Mouse (Mus musculus) heart, adult 8-10 months (tissue): ENCODE data around the gene Tanc2. TPM values are rescaled to one million over a fixed set of nuclear protein-coding genes. Genes with fewer than 3 reads are reported as not detected.

ENCODE experiments used
- DNase-seq: peaks from one replicate; pipeline ENCODE4 v3.0.0; 2022; ENCODE audit warnings: low spot score
- total RNA-seq, 4 experiments: library from RNA; stranded (reverse); gene quantifications; 2 replicates each; pipeline ENCODE4 v1.2.4; 2022

Tanc2 gene
- total RNA-seq: 10 to 100 TPM; 10.3 to 15.8 (median 12.1) TPM

DNA sequence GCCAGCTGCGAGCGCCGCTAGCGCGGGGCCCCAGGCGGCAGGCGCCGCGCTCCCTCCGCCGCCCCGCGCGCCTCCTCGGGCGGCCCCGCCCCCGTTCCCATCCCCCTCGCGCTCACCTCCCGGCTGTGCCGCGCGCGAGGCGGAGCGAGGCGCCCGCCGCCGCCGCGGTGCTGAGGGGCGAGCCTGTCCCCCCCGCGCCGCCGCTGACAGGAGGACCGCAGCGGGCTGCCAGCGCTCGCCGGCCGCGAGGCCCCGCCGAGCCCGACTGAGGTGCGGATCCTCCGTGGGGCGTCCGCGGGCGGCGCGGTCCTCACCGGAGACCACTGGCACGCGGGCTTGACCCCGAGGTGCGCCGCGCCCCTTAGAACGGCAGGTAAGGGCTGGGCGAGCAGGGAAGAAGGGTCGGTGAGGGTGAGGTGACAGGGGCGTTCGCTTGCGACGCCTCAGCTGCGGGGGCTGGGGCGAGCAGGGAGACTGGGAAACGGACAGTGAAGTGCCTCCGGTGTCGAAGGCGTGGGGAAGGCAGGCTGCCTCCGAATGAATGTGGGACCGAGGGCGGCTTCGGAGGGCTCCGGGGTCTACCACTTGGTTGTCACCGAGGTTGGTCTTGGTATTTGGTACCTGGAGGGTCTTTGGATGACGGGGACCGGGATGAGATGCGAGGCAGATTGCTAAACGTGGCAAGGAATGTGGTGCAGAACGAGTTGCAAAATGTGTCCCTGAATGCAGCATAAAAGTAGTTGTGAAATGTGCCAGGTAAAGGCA lies at the start of gene Tanc2:
Gene Tanc2, plus strand, starts transcription at position 110 of the 765 bp plus-strand sequence.
- DNase-seq: peak; percentile 13

DNA sequence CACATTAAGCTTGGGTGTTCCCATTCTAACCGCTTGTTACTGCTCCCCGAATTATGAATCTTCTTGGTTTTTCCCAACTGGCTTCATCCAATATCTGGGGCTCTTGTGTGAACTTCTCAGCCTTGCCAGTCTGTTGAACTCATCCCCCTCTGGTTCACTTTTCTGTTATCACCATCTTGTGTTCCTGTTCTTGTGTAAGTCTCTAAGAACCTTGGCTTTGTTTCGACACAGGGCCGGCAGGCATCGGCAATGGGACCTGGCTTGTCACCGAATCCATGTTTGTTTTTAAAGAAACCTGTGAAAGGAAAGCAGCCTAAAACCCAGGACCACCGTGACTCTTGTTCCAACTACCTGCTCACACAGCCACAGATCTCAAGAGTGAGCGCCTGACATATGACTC lies 49.0 kb upstream of the Tanc2 start:
- DNase-seq: no peak

DNA sequence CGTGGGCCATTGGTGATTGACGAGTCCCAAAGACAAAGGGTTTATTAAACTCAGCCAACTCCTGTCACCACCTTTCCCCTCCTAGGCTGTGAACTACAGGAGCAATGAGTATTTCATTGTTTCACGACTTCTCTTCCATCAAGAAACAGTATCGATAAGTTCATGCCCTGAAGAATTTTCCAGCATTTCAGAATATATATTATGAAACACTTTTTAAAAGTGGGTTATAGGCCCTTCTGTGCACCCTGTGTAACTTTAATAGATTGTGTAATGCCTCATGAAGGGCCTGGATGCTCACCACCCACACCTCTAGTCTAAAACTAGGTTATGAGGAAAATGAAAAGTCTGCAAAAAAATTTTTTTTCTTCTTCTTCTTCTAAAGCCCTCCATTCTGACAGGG lies 48.4 kb upstream of the Tanc2 start:
- DNase-seq: no peak

DNA sequence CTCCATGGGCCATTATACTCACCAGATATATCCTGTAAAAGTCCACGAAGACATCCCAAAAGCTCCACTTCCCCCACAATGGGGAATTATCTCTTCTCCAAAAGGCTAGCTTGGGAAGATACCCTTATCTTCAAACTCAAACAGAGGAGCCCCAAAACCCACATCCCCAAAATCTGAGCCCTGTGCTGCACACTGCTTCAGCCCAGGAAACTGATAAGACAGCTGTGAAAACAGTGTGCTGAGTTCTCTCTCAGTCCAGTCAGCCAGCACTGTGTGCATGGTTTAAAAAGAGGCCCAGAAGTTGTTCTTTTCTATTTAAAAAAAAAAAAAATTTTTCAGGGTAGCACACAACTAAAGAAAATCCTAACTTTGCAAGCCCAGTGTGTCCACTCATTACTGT lies 47.7 kb upstream of the Tanc2 start:
- DNase-seq: no peak

DNA sequence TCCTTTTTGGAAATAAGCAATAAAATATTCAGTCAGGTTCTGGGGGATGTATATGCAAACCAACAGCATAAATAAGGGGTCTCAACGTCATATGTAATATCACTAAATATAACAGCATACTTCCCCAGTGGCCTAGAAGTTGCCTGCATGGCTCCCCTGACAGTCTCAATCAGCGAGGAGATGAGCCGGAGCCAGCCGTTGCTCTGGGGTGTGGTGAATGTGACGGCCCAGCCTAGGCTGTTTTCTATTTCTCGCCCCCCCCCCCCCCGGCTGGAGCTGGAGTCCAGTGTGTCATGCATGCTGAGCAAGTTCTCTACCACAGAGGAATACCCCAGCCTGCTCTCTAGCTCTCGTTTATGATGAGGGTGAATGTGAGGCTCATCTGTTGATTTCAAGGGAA lies 44.0 kb upstream of the Tanc2 start:
- DNase-seq: no peak

DNA sequence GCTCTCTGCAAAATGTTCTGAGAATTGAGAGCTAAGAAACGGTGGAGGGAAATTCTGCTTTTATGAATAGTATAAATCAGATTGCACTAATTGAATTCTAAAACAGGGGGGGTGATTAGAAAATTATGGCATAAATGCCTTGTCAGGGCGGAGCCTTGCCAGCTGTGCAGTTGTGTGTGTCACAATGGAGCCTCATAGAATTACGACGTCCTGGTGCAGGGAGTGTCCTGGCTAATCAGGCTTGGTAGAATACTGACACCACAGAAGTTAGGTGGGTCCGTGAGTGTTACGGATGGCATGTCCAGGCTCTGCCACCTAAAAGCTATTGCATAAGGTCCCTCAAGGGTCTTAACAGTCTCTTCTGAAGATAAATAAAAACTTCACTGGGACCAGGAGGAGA lies 43.4 kb upstream of the Tanc2 start:
- no peak for DNase-seq

DNA sequence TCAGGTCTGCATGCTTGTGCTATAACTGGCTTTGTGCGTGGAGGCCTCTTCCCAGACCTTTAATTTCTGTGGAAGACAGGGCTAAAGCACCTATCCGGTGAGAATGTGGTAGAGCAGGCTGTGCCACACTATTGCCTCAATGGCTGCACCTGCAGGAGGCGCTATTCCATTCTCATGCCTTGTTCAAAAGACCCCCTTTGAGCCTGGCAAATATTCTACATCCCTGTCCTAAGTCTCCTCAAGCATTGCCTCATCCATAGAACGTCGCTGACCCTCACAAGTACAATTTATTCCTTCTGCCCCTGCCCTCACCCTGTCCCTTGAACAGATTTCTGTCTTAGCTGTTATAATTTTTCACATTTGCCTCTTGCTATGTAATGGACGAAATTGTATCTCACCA lies 41.4 kb upstream of the Tanc2 start:
- no peak for DNase-seq

DNA sequence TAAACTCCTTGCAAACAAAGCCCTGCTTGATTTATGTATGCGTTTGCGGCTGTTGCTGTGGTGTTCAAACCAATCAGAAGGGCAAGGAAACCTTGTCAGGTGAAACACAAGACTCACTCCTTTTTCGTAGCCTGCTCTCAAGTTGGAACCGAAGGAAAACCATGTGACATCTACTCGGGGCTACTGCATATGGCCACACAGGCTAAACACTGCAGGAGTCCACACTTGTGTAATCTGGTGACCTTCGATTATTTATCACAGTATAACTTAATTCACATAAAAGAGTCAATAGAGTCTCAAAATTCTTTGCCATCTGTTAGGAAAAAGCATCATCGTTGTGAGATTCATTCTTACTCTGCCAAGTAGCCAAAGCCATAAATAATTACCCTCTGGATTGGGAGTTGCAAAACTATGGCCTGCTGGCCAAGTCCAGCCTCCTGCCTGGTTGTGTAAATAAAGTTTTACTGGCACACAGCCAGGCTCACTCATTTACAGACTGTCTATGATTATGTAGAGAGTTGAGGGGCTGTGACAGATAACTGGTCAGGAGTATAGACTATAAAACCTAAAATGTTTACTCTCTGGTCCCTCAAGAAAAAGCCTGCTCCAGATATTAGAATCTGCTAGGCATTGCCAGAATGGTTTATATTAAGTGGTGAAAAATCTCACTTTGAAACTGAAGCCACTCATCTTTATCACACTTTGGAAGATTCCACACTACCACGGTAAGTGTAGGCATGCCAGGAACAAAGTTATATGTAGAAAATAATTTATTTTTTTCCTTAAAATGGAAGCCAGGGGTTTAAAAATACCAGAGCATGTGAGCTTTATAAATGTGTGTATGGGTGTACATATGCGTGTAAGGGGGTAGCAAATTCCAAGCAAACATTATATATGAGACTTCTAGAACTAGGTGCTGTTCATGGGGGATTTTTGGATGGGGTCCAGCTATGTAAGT lies 40.3 kb upstream of the Tanc2 start:
- no peak for DNase-seq

DNA sequence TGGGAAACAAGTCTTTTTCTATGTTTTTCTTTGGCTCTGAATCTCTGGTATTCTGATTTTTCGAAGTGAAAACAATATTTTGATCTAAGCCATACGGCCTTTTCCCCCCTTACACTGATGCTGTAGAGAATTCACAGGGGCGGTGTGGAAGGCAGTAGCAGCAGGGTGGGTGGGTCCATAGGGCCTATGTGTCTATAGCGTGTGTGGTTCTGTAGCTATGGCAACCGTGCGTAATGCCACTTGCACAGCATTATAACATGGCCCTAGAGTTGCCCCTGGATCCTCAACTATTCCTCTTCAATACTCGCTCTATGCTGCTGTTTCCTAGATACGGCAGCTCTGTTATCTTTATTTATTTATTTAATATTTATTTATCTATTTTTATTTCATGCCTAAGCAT lies 32.5 kb upstream of the Tanc2 start:
- no peak for DNase-seq

DNA sequence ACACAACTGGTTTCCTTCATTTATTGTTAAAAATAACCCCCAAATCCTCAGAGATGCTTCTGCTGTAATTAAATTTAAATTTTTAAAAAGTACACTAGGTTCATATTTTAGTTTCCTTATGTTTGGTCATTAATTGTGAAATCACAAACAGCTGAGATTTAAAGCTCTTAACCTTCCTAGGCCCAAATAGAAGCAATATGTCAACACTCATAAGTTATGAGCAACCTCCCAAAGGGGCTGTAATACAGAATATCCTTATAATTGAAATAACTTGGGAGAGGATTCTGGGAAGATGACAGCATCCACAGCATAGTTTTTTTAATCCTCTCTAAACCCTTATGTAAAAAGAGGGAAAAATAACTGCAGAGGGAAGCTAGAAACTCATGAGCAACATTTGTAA lies 31.7 kb upstream of the Tanc2 start:
- DNase-seq: no peak

DNA sequence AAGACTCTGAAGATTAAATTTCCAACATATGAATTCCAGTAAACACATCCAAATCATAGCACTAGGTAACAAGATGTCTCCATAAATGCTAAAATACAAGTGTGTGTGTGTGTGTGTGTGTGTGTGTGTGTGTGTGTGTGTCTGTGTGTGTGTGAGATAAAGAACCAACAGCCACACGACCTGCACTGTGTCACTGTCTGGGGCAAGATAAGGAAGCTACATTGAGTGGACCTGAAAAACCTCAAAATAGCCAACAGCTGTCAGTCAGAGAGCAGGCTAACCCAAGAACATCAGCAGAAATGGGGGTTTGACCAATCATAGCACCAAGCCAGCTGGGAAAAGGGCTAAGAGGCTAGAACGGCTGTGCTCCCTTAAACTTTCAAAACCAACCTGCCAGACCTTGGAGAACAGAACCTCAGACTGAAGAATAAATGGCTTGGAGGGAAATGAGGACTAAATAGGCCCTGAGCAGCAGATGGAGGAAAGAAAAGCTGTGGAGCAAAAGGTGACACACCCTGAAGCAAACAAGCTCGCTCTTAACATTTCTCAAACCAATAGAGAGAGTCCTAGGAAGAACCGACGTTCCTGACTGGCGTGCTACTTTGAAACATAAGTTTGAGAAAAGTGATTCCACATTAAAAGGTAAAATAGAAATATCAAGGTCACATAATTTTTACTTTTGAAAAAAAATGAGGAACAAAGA lies 30.8 kb upstream of the Tanc2 start:
- DNase-seq: no peak

DNA sequence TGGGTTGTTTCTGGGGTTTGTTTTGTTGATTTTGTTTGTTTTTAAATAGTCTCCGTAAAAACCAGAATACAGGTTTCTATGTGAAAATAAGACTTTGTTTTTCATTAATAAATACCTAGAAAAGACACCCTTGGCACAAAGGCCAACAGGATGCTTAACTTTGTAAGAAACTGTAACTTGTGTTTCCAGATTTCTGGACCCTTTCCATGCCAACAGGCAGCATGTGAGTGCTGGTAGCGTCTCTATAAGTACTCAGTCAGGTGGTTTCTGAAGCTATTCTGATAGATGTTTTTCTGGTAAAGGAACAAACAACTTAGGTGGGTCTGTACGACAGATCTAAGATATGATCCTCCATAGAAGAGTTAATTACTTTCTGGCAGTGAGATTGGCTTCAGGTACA lies 26.2 kb upstream of the Tanc2 start:
- no peak for DNase-seq

DNA sequence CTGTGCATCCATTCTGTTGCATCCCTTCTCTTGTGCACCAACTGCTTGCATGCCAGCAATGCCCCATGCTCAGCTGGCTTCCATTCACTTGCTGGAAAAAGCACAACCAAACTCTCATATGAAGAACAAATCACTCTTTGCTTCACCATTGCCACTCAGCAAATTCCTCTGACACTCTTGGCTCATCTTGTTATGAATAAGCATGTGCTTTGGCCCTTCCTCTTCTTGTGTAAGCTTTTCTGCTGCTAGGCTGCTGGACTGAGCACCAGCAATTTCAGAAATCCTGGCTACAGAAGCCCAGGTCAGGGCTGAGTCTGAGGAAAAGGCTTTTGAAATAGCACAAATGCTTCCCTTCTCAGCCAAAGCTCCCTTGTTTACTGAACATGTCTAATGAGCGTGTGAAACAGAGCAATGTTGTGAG lies 22.6 kb upstream of the Tanc2 start:
- DNase-seq: peak; percentile 34

DNA sequence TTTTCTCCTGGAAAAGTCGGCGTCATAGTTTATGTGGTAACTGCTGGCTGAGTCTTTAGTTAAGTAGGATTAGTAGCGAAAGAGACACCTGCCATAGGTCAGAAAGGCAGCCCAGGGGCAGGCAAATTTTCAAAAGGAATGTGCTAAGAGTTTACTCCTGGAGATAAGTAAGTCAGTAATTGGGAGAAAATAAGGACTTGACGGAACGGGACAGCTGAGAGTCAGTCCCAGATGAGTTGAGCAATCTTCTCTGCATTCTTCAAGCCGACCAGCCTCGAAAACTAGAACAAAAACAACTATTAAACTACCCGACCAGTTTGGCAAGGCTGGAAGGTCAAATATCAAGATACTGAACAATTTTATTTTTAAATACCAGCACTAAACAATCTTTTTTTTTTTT lies 17.8 kb upstream of the Tanc2 start:
- DNase-seq: peak; percentile 28

DNA sequence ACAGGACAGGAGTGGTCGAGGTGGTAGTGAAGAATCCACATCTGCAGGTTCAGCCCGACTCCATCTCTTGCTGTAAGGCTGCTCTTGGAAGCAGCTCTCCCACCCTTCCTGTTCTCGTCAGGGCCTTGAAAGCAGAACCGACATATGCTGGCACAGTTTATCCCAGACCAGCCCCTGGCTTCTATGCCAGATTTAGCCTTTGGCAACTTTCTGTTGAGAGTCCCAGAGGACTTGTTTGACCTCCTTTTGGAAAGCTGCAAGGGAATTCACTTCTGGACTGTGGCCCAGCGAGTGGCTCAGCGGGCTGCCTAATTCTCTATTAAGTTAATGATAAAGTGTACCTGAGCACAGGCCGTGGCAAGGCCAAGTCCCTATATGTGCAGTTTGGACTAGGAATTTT lies 15.5 kb upstream of the Tanc2 start:
- DNase-seq: peak; percentile 78

DNA sequence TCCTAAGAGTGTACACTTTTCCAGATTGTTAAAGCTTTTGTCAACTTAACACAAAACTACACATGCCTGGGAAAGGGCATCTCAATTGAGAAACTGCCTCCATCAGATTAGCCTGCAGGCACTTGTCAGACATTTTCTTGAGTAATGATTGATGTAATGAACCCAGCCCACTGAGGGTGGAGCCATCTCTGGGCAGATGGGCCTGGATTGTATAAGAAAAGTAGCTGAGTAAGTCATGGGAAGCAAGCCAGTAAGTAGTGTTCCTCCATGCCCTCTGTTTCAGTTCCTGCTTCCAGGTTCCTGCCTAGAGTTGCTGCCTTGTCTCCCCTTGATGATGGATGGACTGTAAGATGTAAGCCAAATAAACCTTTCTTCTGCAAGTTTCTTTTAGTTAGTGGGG lies 12.6 kb upstream of the Tanc2 start:
- DNase-seq: no peak

DNA sequence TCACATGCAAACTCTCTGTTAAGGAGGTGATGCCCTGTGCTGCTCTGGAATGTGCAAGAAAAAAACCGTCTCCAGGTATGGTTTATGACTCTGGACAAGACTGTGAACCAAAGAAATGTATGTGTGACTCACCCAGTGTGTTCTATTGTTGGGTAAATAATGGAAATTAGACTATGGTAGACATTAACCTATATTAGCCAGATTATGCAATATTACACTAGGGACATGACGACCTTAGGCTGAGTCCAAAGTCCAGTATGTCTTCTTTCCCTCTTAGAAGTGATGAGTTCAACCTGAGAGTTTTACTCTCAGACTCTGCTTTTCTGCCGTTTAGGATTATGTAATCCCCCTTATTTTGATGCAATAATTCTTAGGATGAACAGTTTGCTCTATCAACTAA lies 7.8 kb upstream of the Tanc2 start:
- DNase-seq: no peak

DNA sequence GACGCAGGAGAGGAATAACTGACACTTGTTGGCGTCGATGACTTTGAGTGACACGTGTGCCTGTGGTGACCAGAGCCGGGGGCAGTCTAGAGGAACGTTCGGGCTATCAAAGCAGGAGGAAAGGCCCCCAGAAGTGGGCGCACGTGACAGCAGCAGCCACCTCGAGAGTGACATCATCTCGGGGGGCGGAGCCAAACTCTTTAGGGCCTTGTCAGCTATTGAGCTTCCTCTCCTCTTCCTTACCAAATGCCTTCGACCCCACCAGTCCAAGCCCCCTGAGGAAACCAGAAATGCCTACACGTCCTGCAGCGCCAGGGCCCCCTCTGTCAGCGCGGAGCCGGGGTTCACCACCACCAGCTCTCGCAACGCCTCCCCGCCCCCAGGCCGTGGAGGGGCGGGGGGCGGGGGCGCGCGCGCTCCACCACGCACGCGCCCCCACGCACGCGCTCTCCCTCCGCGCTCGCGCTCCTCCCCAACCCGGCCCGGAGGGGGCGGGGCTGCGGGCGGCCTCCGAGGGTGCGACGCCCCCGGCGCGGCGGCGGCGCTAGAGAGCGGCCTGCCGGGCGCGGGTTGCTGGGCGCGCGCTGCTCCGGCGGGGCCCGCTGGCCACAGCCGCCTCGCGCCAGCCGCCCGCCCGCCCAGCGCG lies 432 bp upstream of the Tanc2 start:
- DNase-seq: peak; percentile 86

DNA sequence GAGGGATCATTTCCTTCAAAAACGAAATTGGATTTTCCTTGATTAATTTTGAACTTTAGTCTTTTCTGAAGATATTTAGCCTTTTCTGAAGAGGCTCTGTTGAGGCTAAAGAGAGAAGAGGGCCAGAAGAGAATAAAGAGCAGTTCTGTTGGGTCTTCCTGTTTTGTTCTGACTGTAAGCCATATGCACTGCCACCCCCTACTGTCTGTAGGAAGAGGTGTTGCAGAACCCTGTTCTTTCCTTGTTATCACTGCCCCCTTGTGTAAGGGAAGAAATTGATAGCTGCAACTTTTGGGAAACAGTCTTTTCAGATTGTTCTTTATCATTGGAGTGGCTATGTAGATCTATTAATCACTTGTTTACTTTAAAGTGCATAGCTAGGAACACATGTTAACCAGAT lies 2.1 kb downstream of the Tanc2 start:
- DNase-seq: peak; percentile 74

DNA sequence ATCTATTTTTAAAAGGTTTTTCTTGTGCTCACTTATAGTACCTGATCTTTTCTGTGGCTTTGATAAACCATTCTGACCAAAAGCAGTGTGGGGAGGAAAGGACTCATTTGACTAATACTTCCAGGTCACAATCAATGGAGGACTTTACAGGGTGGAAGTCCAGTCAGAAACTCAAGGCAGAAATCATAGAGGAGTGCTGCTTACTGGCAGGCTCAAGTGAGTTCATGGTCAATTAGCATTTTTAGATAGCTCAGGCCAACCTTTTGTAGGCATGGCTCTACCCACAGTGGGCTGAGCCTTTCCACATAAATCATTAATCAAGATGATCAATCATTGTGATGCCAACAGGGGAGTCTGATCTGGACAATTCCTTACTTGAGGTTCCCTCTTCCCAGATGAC lies 12.4 kb downstream of the Tanc2 start:
- DNase-seq: no peak

DNA sequence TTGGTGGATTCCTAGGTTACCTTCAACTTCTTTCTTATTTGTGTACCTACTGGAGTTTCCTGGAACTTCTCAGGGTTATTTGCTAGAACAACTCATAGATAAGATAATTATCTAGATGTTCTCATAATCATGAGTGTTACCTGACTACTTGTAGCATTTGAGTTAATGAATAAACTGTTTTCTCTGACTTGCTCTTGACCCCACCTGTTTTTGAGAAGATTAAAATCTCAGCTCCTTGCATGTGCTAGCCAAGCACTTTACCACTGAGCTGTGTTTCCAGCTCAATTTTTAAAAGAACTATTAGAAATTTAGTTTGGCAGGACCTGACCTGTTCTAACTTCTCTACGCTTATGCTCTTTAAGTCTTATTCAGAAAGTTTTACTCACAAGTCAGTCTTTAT lies 36.4 kb downstream of the Tanc2 start:
- DNase-seq: no peak

DNA sequence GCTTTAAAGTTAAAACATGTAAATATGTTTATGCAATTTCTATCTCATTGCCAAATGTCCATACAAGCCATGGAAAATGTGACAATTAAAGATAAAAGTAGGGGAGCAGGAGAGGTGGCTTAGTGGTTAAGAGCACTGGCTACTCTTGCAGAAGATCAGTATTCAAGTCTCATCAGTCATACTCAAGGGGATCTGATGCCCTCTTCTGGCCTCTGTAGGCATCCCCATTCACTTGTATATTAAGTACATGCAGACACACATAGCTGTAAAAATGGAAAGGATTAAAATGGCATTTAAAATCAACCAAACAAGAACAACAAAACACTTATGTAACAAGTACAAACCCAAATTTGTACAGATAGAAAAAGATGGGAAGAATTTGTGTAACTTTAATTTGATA lies 54.2 kb downstream of the Tanc2 start:
- no peak for DNase-seq
